Mouse (Mus musculus) naive thymus-derived CD4-positive, alpha-beta T cell, adult 2 months (primary cell): ENCODE measurements around the gene Krt19.
A peak's percentile ranks its signal among the peaks of the same experiment; 100 is the strongest.

Source experiments
- DNase-seq: peaks from one replicate; pipeline ENCODE4 v3.0.0-alpha.2; 2011; ENCODE audit warnings: low read depth

Gene Krt19

GRCm38 (mm10) chr11:100148615-100149330, at the start of gene Krt19:
TSS of gene Krt19 (minus strand) at chr11:100148665.
- DNase-seq: no peak

GRCm38 (mm10) chr11:100192992-100193391, 44.5 kb upstream of the Krt19 start, which contains the start of gene Krt9:
TSS of gene Krt9 (minus strand) at chr11:100193246.
- no peak for DNase-seq

- DNase-seq: no peak
Observed at GRCm38 (mm10) chr11:100191820-100192219, 43.4 kb upstream of the Krt19 start.

- DNase-seq: no peak
Observed at GRCm38 (mm10) chr11:100186736-100187135, 38.3 kb upstream of the Krt19 start.

GRCm38 (mm10) chr11:100181725-100182124, 33.3 kb upstream of the Krt19 start:
- no peak for DNase-seq

- no peak for DNase-seq
Observed at GRCm38 (mm10) chr11:100179260-100179659, 30.8 kb upstream of the Krt19 start.

GRCm38 (mm10) chr11:100178307-100178706, 29.8 kb upstream of the Krt19 start:
- DNase-seq: no peak

GRCm38 (mm10) chr11:100176791-100177190, 28.3 kb upstream of the Krt19 start:
- DNase-seq: no peak

GRCm38 (mm10) chr11:100168765-100169762, 20.6 kb upstream of the Krt19 start:
- DNase-seq: peak; percentile 50

GRCm38 (mm10) chr11:100168071-100168470, 19.6 kb upstream of the Krt19 start:
- no peak for DNase-seq

- DNase-seq: no peak
Observed at GRCm38 (mm10) chr11:100164392-100164791, 15.9 kb upstream of the Krt19 start.

GRCm38 (mm10) chr11:100157908-100158477, 9.5 kb upstream of the Krt19 start:
- no peak for DNase-seq

- no peak for DNase-seq
Observed at GRCm38 (mm10) chr11:100157331-100157730, 8.9 kb upstream of the Krt19 start.

- DNase-seq: no peak
Observed at GRCm38 (mm10) chr11:100155497-100156255, 7.2 kb upstream of the Krt19 start.

GRCm38 (mm10) chr11:100147566-100148353, 705 bp downstream of the Krt19 start:
- no peak for DNase-seq

- DNase-seq: no peak
Observed at GRCm38 (mm10) chr11:100145858-100146560, 2.5 kb downstream of the Krt19 start.

GRCm38 (mm10) chr11:100145104-100145503, 3.4 kb downstream of the Krt19 start:
- no peak for DNase-seq

GRCm38 (mm10) chr11:100140966-100141365, 7.5 kb downstream of the Krt19 start:
- no peak for DNase-seq

- no peak for DNase-seq
Observed at GRCm38 (mm10) chr11:100139391-100139790, 9.1 kb downstream of the Krt19 start.

- no peak for DNase-seq
Observed at GRCm38 (mm10) chr11:100138809-100139208, 9.7 kb downstream of the Krt19 start.
